Mouse (Mus musculus): ENCODE results near the gene Olfr141.

DNA sequence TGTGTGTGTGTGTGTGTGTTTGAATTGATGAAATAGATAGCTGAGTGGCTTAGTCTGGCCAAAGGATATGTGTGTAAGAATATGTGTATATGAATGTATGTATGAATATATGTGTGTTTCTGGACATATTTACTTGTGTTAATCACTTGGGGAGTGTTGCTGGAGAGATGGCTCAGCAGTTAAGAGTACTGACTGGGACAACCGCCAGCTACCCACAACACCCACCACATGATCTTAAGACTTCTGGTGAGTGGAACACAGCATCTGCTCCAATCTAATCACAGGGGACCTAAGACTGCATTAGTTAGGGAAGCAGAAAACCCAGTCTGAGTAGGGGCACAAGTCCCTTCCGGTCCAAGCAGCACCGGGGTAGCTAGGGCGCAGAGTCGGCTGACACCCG lies 48.8 kb downstream of the Olfr141 start:
- TF ChIP-seq GATA1 (IDR thresholded peaks at IDR 0.05; ENCODE audit: low read length): no peak
- no peak for TF ChIP-seq TAL1 (IDR thresholded peaks at IDR 0.05; ENCODE audit: low read length)

Measured in erythroblast, embryonic 14.5 days (primary cell).